Mouse (Mus musculus) liver, adult 2 months (tissue): Measurements from ENCODE around the gene Vsig2. TPM values are rescaled to one million over a fixed set of nuclear protein-coding genes. Genes with fewer than 3 reads are reported as not detected.
A peak's percentile ranks its signal among the peaks of the same experiment; 100 is the strongest.

ENCODE experiments used
- DNase-seq: peaks from one replicate; pipeline ENCODE4 v3.0.0-alpha.2; 2011; ENCODE audit warnings: low read depth, low spot score; ENCODE audit errors: extremely low read depth
- H3K27ac ChIP-seq: fragments of 200-500 bp; replicated peaks from 2 replicates; pipeline ENCODE4 v1.5.1; 2012; ENCODE audit warnings: low read depth, mild to moderate bottlenecking, control low read depth, inconsistent platforms, low read length; ENCODE audit not compliant: insufficient read depth
- H3K27me3 ChIP-seq: fragments of 200-500 bp; 2 replicates; pipeline ENCODE4 v1.6.1; 2012; ENCODE audit warnings: mild to moderate bottlenecking, moderate library complexity, low read length, inconsistent platforms; ENCODE audit not compliant: control insufficient read depth, insufficient read depth
- H3K36me3 ChIP-seq: fragments of 200-500 bp; 2 replicates; pipeline ENCODE4 v1.6.1; 2012; ENCODE audit warnings: low read length, inconsistent platforms; ENCODE audit not compliant: control insufficient read depth, insufficient read depth
- H3K4me1 ChIP-seq: fragments of 200-500 bp; 2 replicates; pipeline ENCODE4 v1.6.1; 2011; ENCODE audit warnings: low read length; ENCODE audit not compliant: control insufficient read depth, insufficient read depth
- H3K4me3 ChIP-seq: fragments of 200-500 bp; 2 replicates; pipeline ENCODE4 v1.5.1; 2011; ENCODE audit warnings: low read depth, mild to moderate bottlenecking, control low read depth, low read length, moderate library complexity; ENCODE audit not compliant: insufficient read depth
- H3K79me2 ChIP-seq: fragments of 200-500 bp; 2 replicates; pipeline ENCODE4 v1.6.1; 2012; ENCODE audit warnings: inconsistent platforms, mild to moderate bottlenecking, low read length, moderate library complexity; ENCODE audit not compliant: control insufficient read depth, insufficient read depth
- H3K9ac ChIP-seq: fragments of 200-500 bp; 2 replicates; pipeline ENCODE4 v1.6.1; 2012; ENCODE audit warnings: low read depth, mild to moderate bottlenecking, control low read depth, inconsistent platforms, low read length
- CTCF ChIP-seq: fragments of 200-500 bp; IDR thresholded peaks from 2 replicates; pipeline ENCODE4 v1.5.1; 2011; ENCODE audit warnings: low read depth, low read length, control low read depth
- POLR2A ChIP-seq: fragments of 200-500 bp; IDR thresholded peaks from 2 replicates; pipeline ENCODE4 v1.6.1; 2011; ENCODE audit warnings: low read length, control low read depth; ENCODE audit not compliant: insufficient read depth; ENCODE audit errors: extremely low read depth
- WGBS: fragments of 180-500 bp; shearing (Covaris S2); methylation state at CpG from one replicate; pipeline ENCODE4 v1.1.7; 2018; 5-methylcytosine and 5-hydroxymethylcytosine counted together
- polyA plus RNA-seq: library from polyadenylated mRNA; depleted of rRNA; stranded (reverse); fragments of >200 nt; gene quantifications from 2 replicates; pipeline ENCODE4 v1.2.3, GENCODE M21; 2012
- total RNA-seq: library from RNA; depleted of rRNA; stranded (reverse); fragments of >200 nt; gene quantifications from 2 replicates; pipeline ENCODE4 v1.2.3, GENCODE M21; 2014

The Vsig2 gene
- total and polyA plus RNA-seq, 2 experiments, result 1.5 TPM

GRCm38 (mm10) chr9:37567454-37567853 is 28.4 kb downstream of the Vsig2 start:
- Histone ChIP-seq H3K36me3 (no peaks in the 10 kb centered on the region), H3K27ac (no peak overlapping the region), H3K4me1 (0 out of 2 replicates have a peak, but pooled peaks cover 3% of the 10 kb centered on the region), H3K79me2 (no peaks in the 10 kb centered on the region), H3K4me3 (no peak overlapping the region), H3K9ac (no peak overlapping the region), H3K27me3 (no peaks in the 10 kb centered on the region)
- 69% methylated on average over 5 of the region's 5 CpGs for WGBS
- TF ChIP-seq POLR2A (no peak), CTCF (no peak)
- no peak for DNase-seq

DNA sequence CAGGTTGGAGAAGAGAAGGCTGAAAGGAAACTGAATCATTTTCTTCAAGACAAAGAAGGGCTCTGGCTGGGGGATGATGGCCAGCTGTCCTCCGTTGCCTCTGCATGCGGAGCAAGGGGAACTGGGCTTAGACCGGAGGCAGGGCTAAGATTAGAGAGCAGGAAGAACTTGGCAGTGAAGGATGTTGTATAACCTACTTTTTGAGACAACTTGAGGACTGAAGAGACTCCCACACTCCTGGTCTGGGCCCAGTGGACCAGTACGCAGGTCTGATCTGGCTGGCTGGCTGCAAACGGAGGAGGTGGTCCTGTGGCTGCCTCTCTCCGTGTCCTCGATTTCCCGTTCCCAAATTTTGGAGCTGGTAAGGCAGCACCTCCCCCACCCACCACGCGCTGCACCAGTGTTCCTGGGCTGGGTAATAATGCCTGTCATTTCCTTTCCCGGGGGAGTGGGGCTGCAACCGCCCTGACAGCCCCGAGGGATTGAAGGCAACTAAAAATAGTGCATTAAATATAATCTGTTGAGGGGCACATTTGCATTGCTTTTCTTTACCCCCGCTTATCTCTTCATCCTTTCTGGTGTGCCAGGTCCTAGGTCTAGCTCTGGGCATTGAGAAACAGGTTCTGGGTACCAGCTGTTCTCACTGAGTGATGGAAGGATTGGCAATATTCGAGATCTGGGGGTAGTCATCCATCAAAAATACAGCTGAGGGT is 29.0 kb downstream of the Vsig2 start:
- TF ChIP-seq POLR2A (no peak), CTCF (no peak)
- H3K4me1 ChIP-seq, result 0 out of 2 replicates have a peak, but pooled peaks cover 3% of the 10 kb centered on the region

GRCm38 (mm10) chr9:37568605-37569214 is 29.7 kb downstream of the Vsig2 start:
- H3K79me2 ChIP-seq, result no peaks in the 10 kb centered on the region
- H3K4me1 ChIP-seq, result 0 out of 2 replicates have a peak, but pooled peaks cover 3% of the 10 kb centered on the region
- no peak overlapping the region for H3K27ac ChIP-seq
- no peak overlapping the region for H3K4me3 ChIP-seq
- H3K9ac ChIP-seq, result no peak overlapping the region
- peak; percentile 20 for DNase-seq
- no peak for TF ChIP-seq POLR2A
- no peak for TF ChIP-seq CTCF
- no peaks in the 10 kb centered on the region for H3K27me3 ChIP-seq
- no peaks in the 10 kb centered on the region for H3K36me3 ChIP-seq
- WGBS, result 34% methylated on average over 4 of the region's 4 CpGs

More for the DNA sequence above, 29.0 kb downstream of the Vsig2 start:
- Histone ChIP-seq H3K79me2 (no peaks in the 10 kb centered on the region), H3K27me3 (no peaks in the 10 kb centered on the region), H3K9ac (no peak overlapping the region), H3K36me3 (no peaks in the 10 kb centered on the region), H3K27ac (no peak overlapping the region), H3K4me3 (no peak overlapping the region)
- 50% methylated on average over 15 of the region's 15 CpGs for WGBS
- DNase-seq, result no peak

GRCm38 (mm10) chr9:37569231-37569835 is 30.3 kb downstream of the Vsig2 start:
- no peak overlapping the region for H3K4me3 ChIP-seq
- H3K9ac ChIP-seq, result no peak overlapping the region
- TF ChIP-seq CTCF (no peak), POLR2A (no peak)
- DNase-seq, result peak; percentile 53
- 0 out of 2 replicates have a peak, but pooled peaks cover 3% of the 10 kb centered on the region for H3K4me1 ChIP-seq
- H3K27ac ChIP-seq, result no peak overlapping the region
- no peaks in the 10 kb centered on the region for H3K27me3 ChIP-seq
- 29% methylated on average over 2 of the region's 2 CpGs for WGBS
- H3K36me3 ChIP-seq, result no peaks in the 10 kb centered on the region
- no peaks in the 10 kb centered on the region for H3K79me2 ChIP-seq

DNA sequence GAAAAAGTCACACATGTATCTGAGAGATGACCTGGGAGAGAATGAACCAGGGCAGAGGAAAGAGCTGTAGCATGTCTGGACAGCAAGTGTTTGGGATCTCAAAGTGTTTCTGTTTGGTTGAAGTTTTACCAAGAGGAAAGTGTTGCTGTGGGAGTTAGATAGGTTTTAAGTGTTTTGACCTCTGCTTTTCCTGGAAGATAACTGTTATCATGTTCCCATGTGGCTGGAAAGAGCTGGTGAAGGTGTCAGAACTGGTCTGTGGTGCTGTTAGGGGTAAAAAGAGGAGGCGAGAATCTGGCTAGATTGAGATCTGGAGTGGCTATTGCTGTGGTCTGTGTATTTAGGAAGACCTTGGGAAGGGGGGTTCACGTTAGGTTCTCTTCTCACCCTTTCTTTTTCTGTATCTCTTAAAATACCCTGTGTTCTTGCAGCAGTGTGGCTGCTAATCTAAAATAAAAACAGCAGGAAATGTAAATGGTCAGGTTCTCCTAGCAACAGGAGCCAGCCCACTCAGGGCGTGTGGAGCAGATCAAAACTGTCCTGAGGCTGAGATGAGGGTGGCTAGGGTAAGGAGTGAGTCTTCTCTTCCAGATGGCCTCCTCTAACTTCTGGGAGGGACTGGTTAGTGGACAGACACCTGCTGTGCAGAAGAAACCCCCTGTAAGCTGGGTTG is 33.3 kb downstream of the Vsig2 start:
- WGBS, result 63% methylated on average over 3 of the region's 3 CpGs
- no peaks in the 10 kb centered on the region for H3K79me2 ChIP-seq
- no peak for TF ChIP-seq CTCF
- TF ChIP-seq POLR2A, result no peak
- H3K36me3 ChIP-seq, result no peaks in the 10 kb centered on the region
- H3K4me3 ChIP-seq, result no peak overlapping the region
- 0 out of 2 replicates have a peak, but pooled peaks cover 3% of the 10 kb centered on the region for H3K4me1 ChIP-seq
- no peaks in the 10 kb centered on the region for H3K27me3 ChIP-seq
- H3K9ac ChIP-seq, result no peak overlapping the region
- no peak for DNase-seq
- H3K27ac ChIP-seq, result no peak overlapping the region
